Mouse (Mus musculus) hindbrain, embryonic 10.5 days (tissue): ENCODE results near the gene Wipf1. TPM values are rescaled to one million over a fixed set of nuclear protein-coding genes. Genes with fewer than 3 reads are reported as not detected.
"Not testable (repeated sequence)": the region's sequence is repeated elsewhere in the genome, so short reads cannot be mapped to it uniquely, and the experiment has no call there.

Source experiments
- DNase-seq: peaks from one replicate; pipeline ENCODE4 v3.0.0-alpha.2; 2017; ENCODE audit warnings: low spot score
- H3K27ac ChIP-seq: fragments of 300-500 bp; sonication (generic); 2 replicates; pipeline ENCODE4 v1.5.1; 2016; ENCODE audit warnings: mild to moderate bottlenecking, moderate library complexity
- H3K27me3 ChIP-seq: fragments of 300-500 bp; sonication (generic); 2 replicates; pipeline ENCODE4 v1.6.1; 2016; ENCODE audit warnings: mild to moderate bottlenecking; ENCODE audit not compliant: poor library complexity, insufficient read depth, severe bottlenecking
- H3K36me3 ChIP-seq: fragments of 300-500 bp; sonication (generic); 2 replicates; pipeline ENCODE4 v1.6.1; 2016; ENCODE audit warnings: mild to moderate bottlenecking, moderate library complexity
- H3K4me1 ChIP-seq: fragments of 300-500 bp; sonication (generic); replicated peaks from 2 replicates; pipeline ENCODE4 v1.6.1; 2016; ENCODE audit warnings: mild to moderate bottlenecking
- H3K4me3 ChIP-seq: fragments of 300-500 bp; sonication (generic); 2 replicates; pipeline ENCODE4 v1.5.1; 2016; ENCODE audit warnings: mild to moderate bottlenecking, moderate library complexity
- H3K9me3 ChIP-seq: fragments of 300-500 bp; sonication (generic); 2 replicates; pipeline ENCODE4 v1.6.1; 2016; ENCODE audit warnings: mild to moderate bottlenecking, moderate library complexity
- WGBS: fragments of 180-500 bp; shearing (Covaris S2); methylation state at CpG from one replicate; pipeline ENCODE4 v1.1.7; 2016; 5-methylcytosine and 5-hydroxymethylcytosine counted together
- polyA plus RNA-seq: library from polyadenylated mRNA; unstranded; fragments of >200 nt; fragmentation: Nextera tagmentation; extraction: Ambion mirVana; gene quantifications from 2 replicates; pipeline ENCODE4 v1.2.1, GENCODE M21; 2016

Gene Wipf1
- polyA plus RNA-seq, 1 experiment from 2014 or later, result 8.6 TPM

GRCm38 (mm10) chr2:73560899-73561664 lies 31.5 kb upstream of the Wipf1 start:
- no peaks in the 10 kb centered on the region for H3K9me3 ChIP-seq
- DNase-seq, result peak; percentile 48
- WGBS, result 1% methylated on average over 23 of the region's 23 CpGs
- peaks cover 16% of the 10 kb centered on the region for H3K4me1 ChIP-seq
- peak overlapping the region; percentile 54 for H3K4me3 ChIP-seq
- no peaks in the 10 kb centered on the region for H3K36me3 ChIP-seq
- H3K27me3 ChIP-seq, result peaks cover 6% of the 10 kb centered on the region; the same call in 1 of the 2 replicates
- H3K27ac ChIP-seq, result peak overlapping the region; percentile 66

DNA sequence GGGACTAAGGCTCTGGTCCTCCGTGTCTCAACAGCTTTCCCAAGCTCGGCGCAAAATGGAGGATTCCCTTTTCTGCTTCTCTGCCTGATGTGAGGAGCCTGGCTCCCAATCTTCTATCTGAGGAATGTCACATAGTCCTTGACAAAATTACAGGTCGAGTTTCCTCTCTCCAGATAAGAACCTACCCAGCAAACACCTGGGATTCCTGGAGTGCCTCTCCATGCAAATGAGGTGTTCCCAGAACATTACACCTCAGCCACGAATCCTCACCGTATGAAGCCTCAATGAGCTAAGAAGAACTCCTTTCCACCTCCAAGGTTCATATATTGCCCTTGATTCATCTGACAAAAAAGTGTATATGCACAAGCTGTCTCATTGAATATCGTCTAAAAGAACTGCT lies 30.9 kb upstream of the Wipf1 start:
- no peak for DNase-seq
- peak overlapping the region; percentile 54 for H3K4me3 ChIP-seq
- 40% methylated on average over 7 of the region's 7 CpGs for WGBS
- no peaks in the 10 kb centered on the region for H3K9me3 ChIP-seq
- H3K36me3 ChIP-seq, result no peaks in the 10 kb centered on the region
- no peak overlapping the region for H3K27ac ChIP-seq
- peaks cover 14% of the 10 kb centered on the region for H3K4me1 ChIP-seq
- peaks cover 6% of the 10 kb centered on the region; the same call in 1 of the 2 replicates for H3K27me3 ChIP-seq

DNA sequence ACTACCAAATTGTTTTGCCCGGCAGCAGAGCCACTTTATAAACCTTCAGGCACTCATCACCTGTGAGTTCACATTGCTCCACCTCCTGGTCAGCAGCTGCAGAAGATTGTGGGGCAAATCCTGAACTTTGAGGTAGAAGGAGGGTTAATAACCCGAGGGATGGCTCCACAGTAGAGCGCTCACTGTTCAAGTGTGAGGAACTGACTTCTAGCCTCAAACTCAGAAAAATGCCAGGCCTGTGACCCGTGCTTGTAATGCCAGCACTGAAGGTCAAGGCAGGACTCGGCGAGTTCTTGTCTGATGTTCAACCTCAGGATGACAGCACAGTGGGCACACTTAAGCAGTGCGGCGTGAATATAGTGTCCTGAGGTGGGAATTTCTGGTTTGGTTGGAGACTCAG lies 28.4 kb upstream of the Wipf1 start:
- no peak overlapping the region for H3K4me3 ChIP-seq
- peaks cover 14% of the 10 kb centered on the region for H3K4me1 ChIP-seq
- H3K27me3 ChIP-seq, result peaks cover 6% of the 10 kb centered on the region; the same call in 1 of the 2 replicates
- no peaks in the 10 kb centered on the region for H3K9me3 ChIP-seq
- 87% methylated on average over 8 of the region's 8 CpGs for WGBS
- no peaks in the 10 kb centered on the region for H3K36me3 ChIP-seq
- no peak overlapping the region for H3K27ac ChIP-seq
- no peak for DNase-seq

- peaks cover 14% of the 10 kb centered on the region for H3K4me1 ChIP-seq
- WGBS, result 94% methylated on average over 3 of the region's 3 CpGs
- not testable (repeated sequence) for H3K4me3 ChIP-seq, DNase-seq, H3K9me3 ChIP-seq, H3K36me3 ChIP-seq, H3K27ac ChIP-seq, H3K27me3 ChIP-seq
Observed at GRCm38 (mm10) chr2:73557061-73557460, 27.5 kb upstream of the Wipf1 start.

GRCm38 (mm10) chr2:73554389-73554788 lies 24.9 kb upstream of the Wipf1 start:
- Histone ChIP-seq H3K27ac (no peak overlapping the region), H3K27me3 (no peaks in the 10 kb centered on the region), H3K4me3 (no peak overlapping the region), H3K9me3 (no peaks in the 10 kb centered on the region), H3K4me1 (no peaks in the 10 kb centered on the region), H3K36me3 (no peaks in the 10 kb centered on the region)
- WGBS, result 85% methylated on average over 3 of the region's 3 CpGs
- DNase-seq, result no peak

DNA sequence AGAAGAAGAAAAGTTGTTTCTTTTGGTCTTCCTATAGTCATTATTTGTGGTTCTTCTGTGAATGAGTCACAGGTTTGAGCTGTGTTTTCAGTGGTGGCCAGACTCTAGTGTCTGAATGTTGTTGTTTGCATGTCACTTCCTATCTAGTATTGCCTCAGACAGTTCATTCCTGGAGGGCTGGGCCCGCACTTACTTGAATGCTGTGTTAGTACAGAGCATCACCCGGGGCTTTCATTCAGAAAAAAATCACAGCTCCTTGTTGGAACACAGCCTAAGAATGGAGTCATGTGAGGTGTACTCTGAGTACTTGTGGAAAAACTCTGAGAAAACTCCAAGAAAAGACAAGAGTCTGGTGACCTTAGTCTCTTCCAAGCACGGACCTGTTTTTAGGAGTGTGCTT lies 23.4 kb upstream of the Wipf1 start:
- H3K36me3 ChIP-seq, result no peaks in the 10 kb centered on the region
- DNase-seq, result no peak
- WGBS, result 88% methylated on average over 3 of the region's 3 CpGs

GRCm38 (mm10) chr2:73550725-73551124 lies 21.2 kb upstream of the Wipf1 start:
- H3K27me3 ChIP-seq, result peaks cover 3% of the 10 kb centered on the region; the same call in 1 of the 2 replicates
- H3K9me3 ChIP-seq, result no peaks in the 10 kb centered on the region
- 33% methylated on average over 6 of the region's 6 CpGs for WGBS
- no peak overlapping the region for H3K27ac ChIP-seq
- no peak for DNase-seq
- peaks cover under 1% of the 10 kb centered on the region; the same call in 1 of the 2 replicates for H3K4me1 ChIP-seq
- H3K36me3 ChIP-seq, result no peaks in the 10 kb centered on the region
- no peak overlapping the region for H3K4me3 ChIP-seq

More for the DNA sequence above, 23.4 kb upstream of the Wipf1 start:
- Histone ChIP-seq H3K9me3 (no peaks in the 10 kb centered on the region), H3K27ac (no peak overlapping the region), H3K4me1 (no peaks in the 10 kb centered on the region), H3K4me3 (no peak overlapping the region), H3K27me3 (peaks cover 3% of the 10 kb centered on the region; the same call in 1 of the 2 replicates)

DNA sequence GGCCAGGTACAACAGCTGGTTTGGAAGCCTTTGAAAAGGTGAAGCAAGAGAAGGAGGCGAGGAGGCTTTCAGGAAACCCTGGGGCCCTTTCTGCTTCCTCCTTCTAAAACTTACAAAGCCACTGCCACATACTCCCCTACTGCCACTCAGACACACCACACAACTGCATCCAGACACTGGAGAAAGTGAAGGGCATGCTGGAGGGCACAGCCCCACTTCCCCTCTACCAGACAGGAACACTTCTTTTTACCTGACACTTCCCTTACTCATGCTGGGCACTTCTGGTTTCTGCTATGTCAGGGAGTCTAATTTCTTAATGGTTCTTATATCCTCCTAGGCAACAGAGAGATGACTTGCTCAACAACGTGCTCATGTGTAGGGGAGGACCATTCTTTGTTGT lies 19.0 kb upstream of the Wipf1 start:
- no peak for DNase-seq
- 76% methylated on average over 2 of the region's 2 CpGs for WGBS
- Histone ChIP-seq H3K4me1 (peaks cover 15% of the 10 kb centered on the region), H3K27ac (no peak overlapping the region), H3K36me3 (no peaks in the 10 kb centered on the region), H3K27me3 (peaks cover 12% of the 10 kb centered on the region), H3K4me3 (no peak overlapping the region), H3K9me3 (no peaks in the 10 kb centered on the region)

DNA sequence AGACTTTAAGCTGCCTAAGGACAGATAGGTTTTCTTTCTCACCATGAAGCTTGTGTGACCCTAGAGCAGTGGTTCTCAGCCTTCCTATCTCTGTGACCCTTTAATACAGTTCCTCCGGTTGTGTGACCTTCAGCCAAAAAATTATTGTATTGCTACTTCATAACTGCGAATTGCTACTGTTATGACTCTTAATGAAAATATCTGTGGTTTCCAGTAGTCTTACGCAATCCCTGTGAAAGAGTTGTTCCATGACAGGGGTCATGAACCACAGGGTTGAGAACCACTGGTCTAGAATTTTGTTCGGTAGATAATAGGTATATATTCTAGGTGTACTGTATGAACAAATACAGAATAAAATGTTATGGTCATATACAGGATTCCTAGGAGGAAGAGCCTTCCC lies 17.7 kb upstream of the Wipf1 start:
- DNase-seq, result no peak

GRCm38 (mm10) chr2:73545556-73545955 lies 16.0 kb upstream of the Wipf1 start:
- Histone ChIP-seq H3K36me3 (no peaks in the 10 kb centered on the region), H3K9me3 (no peaks in the 10 kb centered on the region), H3K4me3 (no peak overlapping the region), H3K4me1 (peaks cover 28% of the 10 kb centered on the region), H3K27me3 (peaks cover 23% of the 10 kb centered on the region), H3K27ac (0 out of 2 replicates have a peak overlapping the region, but pooled peaks have one; percentile 1)
- DNase-seq, result peak; percentile 65
- WGBS, result 62% methylated on average over 2 of the region's 2 CpGs

More for the DNA sequence above, 17.7 kb upstream of the Wipf1 start:
- Histone ChIP-seq H3K27me3 (peaks cover 20% of the 10 kb centered on the region), H3K9me3 (no peaks in the 10 kb centered on the region), H3K4me1 (peaks cover 21% of the 10 kb centered on the region), H3K4me3 (no peak overlapping the region), H3K36me3 (no peaks in the 10 kb centered on the region), H3K27ac (no peak overlapping the region)
- 93% methylated on average over 4 of the region's 4 CpGs for WGBS

DNA sequence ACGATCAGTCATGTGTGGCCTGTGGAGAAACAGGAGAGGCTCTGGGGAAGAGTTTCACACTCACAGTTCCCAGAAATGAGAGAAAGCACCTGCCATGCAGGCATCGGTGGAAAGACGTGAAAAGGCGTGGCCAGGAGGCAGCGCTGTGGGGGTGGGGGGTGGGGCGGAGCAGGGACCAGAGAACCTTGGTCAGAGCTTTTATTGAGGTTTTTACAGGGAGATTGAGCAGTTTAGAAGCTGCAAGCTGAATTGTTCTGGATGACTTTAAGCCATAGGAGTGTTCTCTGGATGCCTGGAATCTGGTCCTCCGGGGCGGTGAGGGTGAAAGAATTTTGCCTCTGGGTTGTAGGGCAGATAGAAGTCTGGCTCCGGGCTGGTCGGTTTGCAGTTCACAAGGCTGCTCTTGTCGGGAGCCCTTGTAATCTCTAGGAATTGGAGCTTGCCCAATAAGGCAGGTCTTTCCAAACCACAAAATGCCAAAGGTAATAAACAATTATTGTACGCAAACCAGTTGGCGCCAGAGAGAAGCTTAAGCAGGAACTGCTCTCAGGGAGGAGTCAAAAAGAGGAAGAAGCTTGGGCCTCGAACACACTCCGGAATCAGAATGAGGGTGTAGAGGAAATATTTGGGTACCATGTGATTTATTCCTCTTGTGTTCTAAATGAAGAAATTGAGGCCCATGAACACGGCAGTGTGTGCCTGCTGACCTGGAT lies 11.1 kb upstream of the Wipf1 start:
- 44% methylated on average over 16 of the region's 16 CpGs for WGBS
- DNase-seq, result no peak
- Histone ChIP-seq H3K9me3 (no peaks in the 10 kb centered on the region), H3K4me3 (peak overlapping the region; percentile 4; the same call in 1 of the 2 replicates), H3K27me3 (peaks cover 20% of the 10 kb centered on the region; the same call in 1 of the 2 replicates), H3K36me3 (no peaks in the 10 kb centered on the region), H3K27ac (no peak overlapping the region), H3K4me1 (peaks cover 35% of the 10 kb centered on the region)

DNA sequence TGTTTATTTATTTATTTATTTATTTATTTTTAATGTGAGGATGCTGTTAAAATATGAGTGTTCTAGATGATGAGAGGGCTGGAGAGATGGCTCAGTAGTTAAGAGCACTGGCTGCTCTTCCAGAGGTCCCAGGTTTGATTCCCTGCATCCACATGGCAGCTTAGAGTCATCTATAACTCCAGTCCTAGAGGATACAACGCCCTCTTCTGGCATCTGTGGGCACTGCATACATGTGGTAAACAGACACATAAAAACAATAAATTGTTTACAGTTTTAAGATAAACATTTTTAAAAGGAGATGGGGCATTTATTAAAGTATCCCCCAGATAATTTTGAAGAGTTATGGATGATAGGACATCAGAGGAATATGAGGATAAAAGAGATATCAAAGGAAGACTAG lies 10.2 kb upstream of the Wipf1 start:
- no peak overlapping the region for H3K4me3 ChIP-seq
- no peaks in the 10 kb centered on the region for H3K36me3 ChIP-seq
- H3K27me3 ChIP-seq, result peaks cover 20% of the 10 kb centered on the region; the same call in 1 of the 2 replicates
- DNase-seq, result no peak
- no peak overlapping the region for H3K27ac ChIP-seq
- no peaks in the 10 kb centered on the region for H3K9me3 ChIP-seq
- peaks cover 27% of the 10 kb centered on the region for H3K4me1 ChIP-seq
- 31% methylated on average over 1 of the region's 1 CpGs for whole genome bisulfite sequencing

DNA sequence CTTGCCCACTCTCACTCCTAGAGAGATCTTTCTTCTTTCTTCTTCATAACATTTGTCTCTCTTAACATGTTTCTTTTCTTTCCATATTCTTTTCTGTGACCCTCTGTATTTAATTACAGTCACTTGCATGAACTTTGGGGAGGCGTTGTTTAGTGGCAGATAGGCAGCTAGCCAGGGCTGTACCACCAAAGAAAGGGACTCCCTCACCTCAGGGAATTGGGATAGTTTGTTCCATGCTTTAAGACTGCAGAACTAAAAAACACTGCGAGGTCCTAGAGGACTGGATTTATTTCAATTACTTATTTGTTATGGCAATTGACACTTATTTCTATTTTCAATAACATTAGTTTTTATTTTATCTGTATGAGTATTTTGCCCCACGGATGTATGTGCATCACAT lies 9.6 kb upstream of the Wipf1 start:
- Histone ChIP-seq H3K4me3 (no peak overlapping the region), H3K36me3 (no peaks in the 10 kb centered on the region), H3K9me3 (no peaks in the 10 kb centered on the region), H3K4me1 (peaks cover 27% of the 10 kb centered on the region), H3K27me3 (peaks cover 17% of the 10 kb centered on the region; the same call in 1 of the 2 replicates), H3K27ac (no peak overlapping the region)
- WGBS, result 87% methylated on average over 3 of the region's 3 CpGs
- DNase-seq, result no peak
